Mouse (Mus musculus): ENCODE measurements around the gene Gm45785. TPM values are rescaled to one million over a fixed set of nuclear protein-coding genes. Genes with fewer than 3 reads are reported as not detected.
"Not testable (repeated sequence)": the region's sequence is repeated elsewhere in the genome, so short reads cannot be mapped to it uniquely, and the experiment has no call there.

The Gm45785 gene
- polyA plus RNA-seq, 1 experiment from 2014 or later: not detected

- ATAC-seq (ENCODE audit: low FRiP score); H3K27ac ChIP-seq; H3K27me3 ChIP-seq (ENCODE audit: control insufficient read depth, insufficient read depth, low read length); H3K4me2 ChIP-seq (replicated peaks); DNase-seq (ENCODE audit: low spot score); H3K9ac ChIP-seq; H3K9me3 ChIP-seq (ENCODE audit: control insufficient read depth, low read length); H3K4me3 ChIP-seq (replicated peaks; ENCODE audit: low read length); H3K4me1 ChIP-seq (replicated peaks; ENCODE audit: control insufficient read depth, insufficient read depth, low read length): not testable (repeated sequence)
- H3K36me3 ChIP-seq (replicated peaks; ENCODE audit: control insufficient read depth, insufficient read depth): peaks cover 86% of the 10 kb centered on the region
- 97% methylated on average over 16 of the region's 16 CpGs for WGBS
Observed at GRCm38 (mm10) chr7:140890636-140891035, 34.5 kb upstream of the Gm45785 start.

- Histone ChIP-seq H3K36me3 (replicated peaks; ENCODE audit: control insufficient read depth, insufficient read depth) (peaks cover 25% of the 10 kb centered on the region), H3K27ac (peak overlapping the region; percentile 90), H3K27me3 (ENCODE audit: control insufficient read depth, insufficient read depth, low read length) (no peaks in the 10 kb centered on the region), H3K4me3 (replicated peaks; ENCODE audit: low read length) (peak overlapping the region; percentile 91), H3K4me1 (replicated peaks; ENCODE audit: control insufficient read depth, insufficient read depth, low read length) (peaks cover 12% of the 10 kb centered on the region), H3K4me2 (replicated peaks) (peak overlapping the region; percentile 76), H3K9ac (peak overlapping the region; percentile 95), H3K9me3 (ENCODE audit: control insufficient read depth, low read length) (no peaks in the 10 kb centered on the region)
- WGBS: under 1% methylated on average over 12 of the region's 12 CpGs
- DNase-seq (ENCODE audit: low spot score): no peak
- ATAC-seq (ENCODE audit: low FRiP score): peak; percentile 61; the same call in 1 of the 2 replicates
Observed at GRCm38 (mm10) chr7:140882469-140882803, 26.3 kb upstream of the Gm45785 start.

GRCm38 (mm10) chr7:140881696-140882468 lies 25.8 kb upstream of the Gm45785 start, which contains the start of the genes Psmd13 and Sirt3:
TSS of gene Psmd13 (plus strand) at chr7:140881968.
TSS of gene Sirt3 (minus strand) at chr7:140882309.
- peak; percentile 95 for ATAC-seq (ENCODE audit: low FRiP score)
- Histone ChIP-seq H3K36me3 (replicated peaks; ENCODE audit: control insufficient read depth, insufficient read depth) (peaks cover 20% of the 10 kb centered on the region), H3K4me3 (replicated peaks; ENCODE audit: low read length) (peak within 1 kb of the TSS; percentile 91), H3K9ac (peak within 1 kb of the TSS; percentile 95), H3K27ac (peak within 1 kb of the TSS; percentile 90), H3K27me3 (ENCODE audit: control insufficient read depth, insufficient read depth, low read length) (no peaks in the 10 kb centered on the region), H3K9me3 (ENCODE audit: control insufficient read depth, low read length) (no peaks in the 10 kb centered on the region), H3K4me1 (replicated peaks; ENCODE audit: control insufficient read depth, insufficient read depth, low read length) (peaks cover 12% of the 10 kb centered on the region), H3K4me2 (replicated peaks) (peak within 1 kb of the TSS; percentile 76)
- peak; percentile 95 for DNase-seq (ENCODE audit: low spot score)
- under 1% methylated on average over 59 of the region's 59 CpGs for WGBS

GRCm38 (mm10) chr7:140880865-140881515 lies 24.9 kb upstream of the Gm45785 start:
- WGBS: 27% methylated on average over 8 of the region's 8 CpGs
- DNase-seq (ENCODE audit: low spot score): no peak

GRCm38 (mm10) chr7:140880419-140880818 lies 24.3 kb upstream of the Gm45785 start:
- Histone ChIP-seq H3K27ac (no peak overlapping the region), H3K9ac (peak overlapping the region; percentile 20; the same call in 1 of the 2 replicates), H3K4me1 (replicated peaks; ENCODE audit: control insufficient read depth, insufficient read depth, low read length) (peaks cover 12% of the 10 kb centered on the region), H3K4me3 (replicated peaks; ENCODE audit: low read length) (peak overlapping the region; percentile 91; the same call in 1 of the 2 replicates), H3K4me2 (replicated peaks) (peak overlapping the region; percentile 76; the same call in 1 of the 2 replicates), H3K9me3 (ENCODE audit: control insufficient read depth, low read length) (no peaks in the 10 kb centered on the region), H3K36me3 (replicated peaks; ENCODE audit: control insufficient read depth, insufficient read depth) (peaks cover 20% of the 10 kb centered on the region), H3K27me3 (ENCODE audit: control insufficient read depth, insufficient read depth, low read length) (no peaks in the 10 kb centered on the region)
- ATAC-seq (ENCODE audit: low FRiP score) (no peak), DNase-seq (ENCODE audit: low spot score) (no peak)
- 88% methylated on average over 3 of the region's 3 CpGs for WGBS

More at GRCm38 (mm10) chr7:140880865-140881515, 24.9 kb upstream of the Gm45785 start:
- Histone ChIP-seq H3K9me3 (ENCODE audit: control insufficient read depth, low read length) (no peaks in the 10 kb centered on the region), H3K4me1 (replicated peaks; ENCODE audit: control insufficient read depth, insufficient read depth, low read length) (peaks cover 12% of the 10 kb centered on the region), H3K27ac (peak overlapping the region; percentile 90), H3K27me3 (ENCODE audit: control insufficient read depth, insufficient read depth, low read length) (no peaks in the 10 kb centered on the region), H3K36me3 (replicated peaks; ENCODE audit: control insufficient read depth, insufficient read depth) (peaks cover 20% of the 10 kb centered on the region), H3K4me3 (replicated peaks; ENCODE audit: low read length) (peak overlapping the region; percentile 91), H3K4me2 (replicated peaks) (peak overlapping the region; percentile 76), H3K9ac (peak overlapping the region; percentile 95)
- no peak for ATAC-seq (ENCODE audit: low FRiP score)

- Histone ChIP-seq H3K9ac (no peak overlapping the region), H3K4me3 (replicated peaks; ENCODE audit: low read length) (no peak overlapping the region), H3K27ac (no peak overlapping the region), H3K36me3 (replicated peaks; ENCODE audit: control insufficient read depth, insufficient read depth) (peaks cover 21% of the 10 kb centered on the region), H3K4me1 (replicated peaks; ENCODE audit: control insufficient read depth, insufficient read depth, low read length) (peaks cover 12% of the 10 kb centered on the region), H3K9me3 (ENCODE audit: control insufficient read depth, low read length) (no peaks in the 10 kb centered on the region), H3K27me3 (ENCODE audit: control insufficient read depth, insufficient read depth, low read length) (no peaks in the 10 kb centered on the region), H3K4me2 (replicated peaks) (no peak overlapping the region)
- WGBS: 96% methylated on average over 7 of the region's 7 CpGs
- ATAC-seq (ENCODE audit: low FRiP score): no peak
- no peak for DNase-seq (ENCODE audit: low spot score)
Observed at GRCm38 (mm10) chr7:140879355-140879754, 23.2 kb upstream of the Gm45785 start.

- no peaks in the 10 kb centered on the region for H3K9me3 ChIP-seq (ENCODE audit: control insufficient read depth, low read length)
- peaks cover 8% of the 10 kb centered on the region for H3K4me1 ChIP-seq (replicated peaks; ENCODE audit: control insufficient read depth, insufficient read depth, low read length)
- H3K27ac ChIP-seq: no peak overlapping the region
- ATAC-seq (ENCODE audit: low FRiP score) (no peak), DNase-seq (ENCODE audit: low spot score) (no peak)
- H3K36me3 ChIP-seq (replicated peaks; ENCODE audit: control insufficient read depth, insufficient read depth): peaks cover 30% of the 10 kb centered on the region
- 84% methylated on average over 6 of the region's 6 CpGs for WGBS
- H3K9ac ChIP-seq: no peak overlapping the region
- no peak overlapping the region for H3K4me3 ChIP-seq (replicated peaks; ENCODE audit: low read length)
- H3K27me3 ChIP-seq (ENCODE audit: control insufficient read depth, insufficient read depth, low read length): no peaks in the 10 kb centered on the region
- H3K4me2 ChIP-seq (replicated peaks): no peak overlapping the region
Observed at GRCm38 (mm10) chr7:140877364-140877763, 21.2 kb upstream of the Gm45785 start.

- Histone ChIP-seq H3K27ac (no peak overlapping the region), H3K4me3 (replicated peaks; ENCODE audit: low read length) (no peak overlapping the region), H3K4me1 (replicated peaks; ENCODE audit: control insufficient read depth, insufficient read depth, low read length) (no peaks in the 10 kb centered on the region), H3K9me3 (ENCODE audit: control insufficient read depth, low read length) (no peaks in the 10 kb centered on the region), H3K4me2 (replicated peaks) (no peak overlapping the region), H3K36me3 (replicated peaks; ENCODE audit: control insufficient read depth, insufficient read depth) (peaks cover 35% of the 10 kb centered on the region), H3K27me3 (ENCODE audit: control insufficient read depth, insufficient read depth, low read length) (no peaks in the 10 kb centered on the region), H3K9ac (no peak overlapping the region)
- 91% methylated on average over 4 of the region's 4 CpGs for whole genome bisulfite sequencing
- DNase-seq (ENCODE audit: low spot score) (no peak), ATAC-seq (ENCODE audit: low FRiP score) (no peak)
Observed at GRCm38 (mm10) chr7:140874224-140874623, 18.1 kb upstream of the Gm45785 start.

- Histone ChIP-seq H3K27ac (no peak overlapping the region), H3K4me2 (replicated peaks) (no peak overlapping the region), H3K9ac (no peak overlapping the region), H3K4me3 (replicated peaks; ENCODE audit: low read length) (no peak overlapping the region), H3K36me3 (replicated peaks; ENCODE audit: control insufficient read depth, insufficient read depth) (peaks cover 64% of the 10 kb centered on the region), H3K9me3 (ENCODE audit: control insufficient read depth, low read length) (no peaks in the 10 kb centered on the region), H3K27me3 (ENCODE audit: control insufficient read depth, insufficient read depth, low read length) (no peaks in the 10 kb centered on the region), H3K4me1 (replicated peaks; ENCODE audit: control insufficient read depth, insufficient read depth, low read length) (no peaks in the 10 kb centered on the region; the same call in 1 of the 2 replicates)
- no peak for DNase-seq (ENCODE audit: low spot score)
- WGBS: 93% methylated on average over 12 of the region's 12 CpGs
- no peak for ATAC-seq (ENCODE audit: low FRiP score)
Observed at GRCm38 (mm10) chr7:140864761-140865160, 8.6 kb upstream of the Gm45785 start.

Measured in hindbrain, embryonic 14.5 days (tissue).